Mouse (Mus musculus) retina, postnatal 7 days (tissue): Measurements from ENCODE around the gene Nfix.
"Not testable (repeated sequence)": the region's sequence is repeated elsewhere in the genome, so short reads cannot be mapped to it uniquely, and the experiment has no call there.

ENCODE experiments used
- DNase-seq: peaks from one replicate; pipeline ENCODE4 v3.0.0-alpha.2; 2012; ENCODE audit warnings: low read depth, low spot score

The Nfix gene

GRCm38 (mm10) chr8:84700941-84701911, 98.9 kb downstream of the Nfix start, which contains the start of gene Lyl1:
Gene Lyl1 (plus strand): TSS chr8:84701457.
- DNase-seq = no peak

- no peak for DNase-seq
These were observed 99.6 kb downstream of the Nfix start for GRCm38 (mm10) chr8:84700526-84700925.

- no peak for DNase-seq
These were observed 100.3 kb downstream of the Nfix start for GRCm38 (mm10) chr8:84699861-84700322.

GRCm38 (mm10) chr8:84698929-84699401, 101.2 kb downstream of the Nfix start:
- no peak for DNase-seq

GRCm38 (mm10) chr8:84698288-84698687, 101.9 kb downstream of the Nfix start:
- no peak for DNase-seq

GRCm38 (mm10) chr8:84697166-84698130, 102.7 kb downstream of the Nfix start:
- DNase-seq = no peak

- DNase-seq = no peak
These were observed 105.0 kb downstream of the Nfix start for GRCm38 (mm10) chr8:84695140-84695539.

- no peak for DNase-seq
These were observed 106.8 kb downstream of the Nfix start for GRCm38 (mm10) chr8:84693332-84693731.

GRCm38 (mm10) chr8:84689091-84689915, 110.8 kb downstream of the Nfix start:
- DNase-seq = peak; percentile 86

- DNase-seq = peak; percentile 66
These were observed 112.4 kb downstream of the Nfix start, which contains the start of gene Nacc1 for GRCm38 (mm10) chr8:84687705-84688100. Gene Nacc1 (minus strand): TSS chr8:84687862.

- DNase-seq = no peak
These were observed 113.0 kb downstream of the Nfix start for GRCm38 (mm10) chr8:84687003-84687704.

GRCm38 (mm10) chr8:84686191-84687002, 113.7 kb downstream of the Nfix start, which contains the start of gene Trmt1:
Gene Trmt1 (plus strand): TSS chr8:84686307.
- DNase-seq = no peak

- DNase-seq = no peak
These were observed 115.6 kb downstream of the Nfix start for GRCm38 (mm10) chr8:84684537-84684936.

- no peak for DNase-seq
These were observed 117.9 kb downstream of the Nfix start for GRCm38 (mm10) chr8:84682257-84682656.

- DNase-seq = no peak
These were observed 118.7 kb downstream of the Nfix start for GRCm38 (mm10) chr8:84681476-84681875.

- DNase-seq = no peak
These were observed 122.8 kb downstream of the Nfix start for GRCm38 (mm10) chr8:84677305-84677704.

- not testable (repeated sequence) for DNase-seq
These were observed 129.7 kb downstream of the Nfix start for GRCm38 (mm10) chr8:84670295-84671006.

GRCm38 (mm10) chr8:84668731-84669485, 131.2 kb downstream of the Nfix start:
- DNase-seq = no peak
